Mouse (Mus musculus): Measurements from ENCODE around the gene Cfap77. TPM values are rescaled to one million over a fixed set of nuclear protein-coding genes. Genes with fewer than 3 reads are reported as not detected.

The Cfap77 gene
- polyA plus RNA-seq, 1 experiment: 0.80 TPM

DNA sequence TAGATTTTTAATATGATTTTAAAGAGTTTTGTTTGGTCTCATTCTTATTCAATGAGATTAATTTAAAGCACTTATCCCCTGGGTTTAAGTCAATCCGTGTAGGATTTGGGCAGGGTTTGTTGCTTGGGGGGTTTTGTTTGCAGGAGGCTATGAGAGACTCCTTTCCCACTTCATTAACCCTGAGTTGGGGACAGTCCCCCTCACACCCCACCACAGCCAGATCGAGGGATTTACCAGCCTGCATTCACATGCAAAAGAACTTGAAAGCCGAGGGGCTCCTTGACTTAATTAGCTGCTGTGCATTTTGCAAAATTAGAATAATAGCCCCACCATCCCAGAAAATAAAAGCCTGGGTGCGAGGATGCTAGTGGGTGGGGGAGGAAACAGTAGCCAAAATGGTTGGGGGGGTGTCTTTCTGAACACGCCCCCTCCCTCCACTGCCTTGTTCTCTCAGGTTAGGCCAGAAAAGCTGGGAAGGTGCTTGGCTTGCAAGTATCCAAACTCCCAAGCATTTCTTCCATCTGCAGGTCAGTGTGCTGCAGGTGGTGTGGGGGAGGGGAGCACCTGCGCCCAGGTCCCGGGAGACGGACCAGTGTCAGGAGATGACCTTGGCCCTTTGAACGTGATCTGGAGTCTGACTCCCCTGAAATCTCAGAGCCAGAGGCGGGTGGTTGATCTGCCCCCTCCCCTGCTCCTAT lies 147.0 kb downstream of the Cfap77 start:
- no peak for DNase-seq (ENCODE audit: low read depth)

DNA sequence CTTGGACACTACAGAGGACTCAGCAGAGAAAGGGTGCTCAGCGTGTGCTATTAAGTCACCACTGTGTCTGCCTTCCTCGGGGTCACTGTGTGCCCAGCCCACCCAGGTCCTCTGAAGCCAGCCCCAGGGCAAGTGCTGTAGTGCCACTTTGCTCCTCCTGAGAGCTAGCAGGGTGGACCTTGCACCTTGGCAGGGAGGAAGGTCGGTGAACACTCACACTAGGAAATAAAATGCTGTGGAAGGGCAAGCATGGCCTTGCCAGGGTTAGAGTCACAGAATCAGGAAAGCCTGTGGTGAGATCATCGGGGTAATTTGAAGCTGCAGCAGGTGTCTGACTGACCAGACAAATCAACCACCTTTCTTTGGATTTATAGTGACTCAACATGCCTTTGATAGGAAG lies 149.3 kb downstream of the Cfap77 start:
- DNase-seq (ENCODE audit: low read depth): no peak

DNA sequence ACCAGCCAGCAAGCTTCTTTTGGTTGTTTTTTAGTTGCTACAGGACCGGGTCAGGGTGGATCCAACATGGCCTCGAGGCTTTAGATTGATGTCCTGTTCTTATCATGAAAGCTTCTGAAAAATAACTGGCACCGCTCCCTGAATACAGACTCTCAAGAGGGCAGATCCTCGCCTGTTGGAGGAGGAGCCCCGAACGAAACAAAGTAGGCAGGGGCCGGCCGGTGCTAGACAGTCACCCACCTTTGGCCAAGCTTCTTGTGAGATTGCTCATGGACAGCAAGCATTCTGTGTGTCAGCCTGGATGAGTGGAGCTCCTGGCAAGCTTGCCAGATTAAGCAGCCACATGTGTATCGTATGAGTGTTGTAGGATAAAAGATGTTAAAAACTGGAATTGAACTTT lies 150.1 kb downstream of the Cfap77 start:
- DNase-seq (ENCODE audit: low read depth): no peak

DNA sequence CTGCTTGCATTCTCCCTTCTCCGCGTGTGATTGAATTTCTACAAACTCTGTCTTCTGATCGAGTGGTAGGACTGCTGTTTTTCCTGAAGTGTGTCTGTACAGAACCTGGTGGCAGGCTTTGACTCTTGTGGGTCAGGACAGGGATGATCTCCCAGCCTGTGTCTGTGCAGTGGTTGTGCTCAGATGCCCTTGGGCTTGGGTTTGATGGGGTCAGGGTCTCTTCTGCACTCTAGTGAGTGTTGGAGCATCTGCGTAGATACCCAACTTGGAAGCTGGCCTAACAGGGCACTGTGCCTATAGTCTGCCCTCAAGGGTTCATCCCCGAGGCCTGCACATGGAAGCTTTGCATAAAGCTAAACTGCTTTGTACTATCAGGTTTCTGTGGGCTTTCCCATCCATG lies 151.0 kb downstream of the Cfap77 start:
- no peak for DNase-seq (ENCODE audit: low read depth)

DNA sequence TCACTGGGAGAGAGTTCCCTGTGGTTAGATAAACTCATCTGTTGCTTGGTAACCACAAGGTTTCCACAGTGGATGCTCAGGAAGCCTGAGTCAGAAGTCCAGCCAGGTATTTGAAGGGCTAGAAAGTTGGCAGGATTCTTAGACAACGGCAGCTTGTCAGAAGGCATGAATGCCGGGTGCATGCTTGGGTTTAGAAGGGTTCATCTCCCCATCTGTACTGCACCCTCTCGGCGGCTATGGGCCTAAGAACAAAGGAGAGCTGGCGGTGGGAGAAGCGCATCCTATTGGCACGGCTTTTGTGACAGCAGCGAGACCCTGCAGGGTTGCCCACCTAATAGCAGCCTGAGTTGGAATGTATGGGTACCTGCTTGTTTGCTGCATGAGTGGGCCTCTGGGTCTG lies 152.6 kb downstream of the Cfap77 start:
- DNase-seq (ENCODE audit: low read depth): no peak

DNA sequence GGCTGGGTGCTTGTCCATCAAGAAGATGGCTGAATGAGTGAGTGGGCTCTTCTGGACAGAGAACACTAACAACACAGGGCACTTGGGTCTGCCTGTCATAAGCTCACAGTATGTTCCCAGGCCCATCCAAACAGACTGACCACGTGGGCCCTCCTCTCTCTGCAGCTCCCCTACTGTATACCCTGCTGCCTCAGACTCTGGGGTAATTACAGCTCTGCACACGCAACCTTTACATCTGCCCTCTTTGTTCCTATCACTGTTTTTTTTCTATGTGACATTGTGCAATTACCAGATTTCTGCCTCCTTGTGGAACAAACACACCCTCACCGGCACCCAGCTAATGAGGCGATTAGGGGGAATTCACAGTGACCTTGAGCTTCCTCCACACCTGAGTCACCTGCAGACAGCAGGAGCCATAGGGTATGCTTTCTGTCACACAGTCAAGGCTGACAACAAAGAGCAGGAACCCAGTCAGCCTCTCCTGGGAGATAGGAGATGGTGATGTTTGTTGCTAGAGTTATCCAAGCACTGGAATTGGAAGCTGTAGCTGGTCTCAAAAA lies 157.4 kb downstream of the Cfap77 start:
- no peak for DNase-seq (ENCODE audit: low read depth)

DNA sequence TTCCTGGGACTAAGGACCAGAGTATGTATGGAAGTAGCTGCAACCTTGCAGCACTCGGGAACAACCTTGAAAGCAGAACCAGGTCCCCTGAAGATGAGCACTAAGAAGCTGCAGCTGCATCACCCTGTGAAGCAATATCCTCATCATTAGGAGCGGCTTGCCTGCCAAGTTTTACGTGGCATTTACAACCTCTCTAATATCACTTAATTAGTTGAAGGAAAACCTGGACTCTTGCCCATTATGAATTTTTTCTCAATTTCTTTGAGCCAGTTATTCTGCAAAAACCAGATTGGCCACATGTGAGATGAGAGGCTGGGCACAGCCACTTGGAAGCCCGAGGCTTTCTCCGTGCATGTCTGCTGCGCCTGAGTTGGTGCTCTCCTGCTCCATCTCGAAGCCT lies 159.0 kb downstream of the Cfap77 start:
- DNase-seq (ENCODE audit: low read depth): no peak

DNA sequence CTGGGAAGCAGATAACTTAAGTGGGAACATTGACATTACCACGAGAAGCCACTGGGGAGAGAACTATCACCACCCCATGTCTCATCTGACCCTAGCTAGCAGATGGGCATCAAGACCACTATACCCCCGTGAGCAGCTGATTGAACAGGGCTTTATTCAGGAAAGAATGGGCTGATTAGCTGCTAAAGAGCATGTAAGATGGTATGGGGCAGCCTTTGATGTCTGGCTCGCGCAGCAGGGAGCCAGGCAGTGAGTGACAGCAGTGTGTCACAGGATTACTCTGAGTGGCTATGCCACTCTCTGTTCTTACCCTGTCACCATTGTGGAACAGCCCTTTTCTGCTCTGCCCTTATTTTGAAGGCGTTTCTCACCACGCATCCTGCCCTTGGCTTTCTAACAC lies 161.3 kb downstream of the Cfap77 start:
- DNase-seq (ENCODE audit: low read depth): no peak

DNA sequence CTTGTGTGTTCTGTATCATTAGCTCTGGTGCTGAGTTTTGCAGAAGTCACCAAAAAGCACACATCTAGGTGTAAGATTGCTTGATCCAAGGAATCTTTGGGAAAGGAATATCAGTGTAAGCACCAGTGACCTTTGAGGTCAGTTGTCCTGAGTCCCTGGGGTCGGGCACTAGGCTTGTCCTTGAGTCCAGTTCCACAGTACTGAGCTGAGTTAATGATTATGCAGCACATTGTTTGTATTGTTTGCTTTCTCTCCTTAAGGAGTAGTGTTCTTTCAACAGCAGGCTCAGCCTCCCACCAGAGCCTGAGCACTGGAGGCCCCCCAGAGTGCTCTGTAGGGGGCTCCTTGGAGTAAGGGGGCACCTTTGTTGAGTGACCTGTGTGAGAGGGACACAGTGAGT lies 162.1 kb downstream of the Cfap77 start:
- DNase-seq (ENCODE audit: low read depth): no peak

DNA sequence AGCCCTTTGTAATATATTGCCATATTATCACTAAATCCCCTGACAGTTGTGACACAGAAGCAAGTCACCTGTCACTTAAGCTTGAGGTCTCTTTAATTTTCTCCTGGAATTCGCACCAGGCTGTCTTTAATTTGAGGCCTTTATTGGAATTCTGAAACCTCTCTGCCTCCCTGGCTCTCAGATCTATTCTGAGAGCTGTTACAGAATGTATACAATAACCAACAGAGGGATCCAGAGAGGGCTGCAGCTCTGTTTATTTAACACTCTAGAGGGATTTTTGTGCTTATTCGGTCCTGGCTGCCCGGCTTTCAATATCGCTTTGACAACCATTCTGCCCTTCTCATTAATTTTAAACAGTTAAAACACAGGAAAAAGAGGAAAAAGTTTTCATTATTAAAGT lies 170.0 kb downstream of the Cfap77 start:
- DNase-seq (ENCODE audit: low read depth): no peak

DNA sequence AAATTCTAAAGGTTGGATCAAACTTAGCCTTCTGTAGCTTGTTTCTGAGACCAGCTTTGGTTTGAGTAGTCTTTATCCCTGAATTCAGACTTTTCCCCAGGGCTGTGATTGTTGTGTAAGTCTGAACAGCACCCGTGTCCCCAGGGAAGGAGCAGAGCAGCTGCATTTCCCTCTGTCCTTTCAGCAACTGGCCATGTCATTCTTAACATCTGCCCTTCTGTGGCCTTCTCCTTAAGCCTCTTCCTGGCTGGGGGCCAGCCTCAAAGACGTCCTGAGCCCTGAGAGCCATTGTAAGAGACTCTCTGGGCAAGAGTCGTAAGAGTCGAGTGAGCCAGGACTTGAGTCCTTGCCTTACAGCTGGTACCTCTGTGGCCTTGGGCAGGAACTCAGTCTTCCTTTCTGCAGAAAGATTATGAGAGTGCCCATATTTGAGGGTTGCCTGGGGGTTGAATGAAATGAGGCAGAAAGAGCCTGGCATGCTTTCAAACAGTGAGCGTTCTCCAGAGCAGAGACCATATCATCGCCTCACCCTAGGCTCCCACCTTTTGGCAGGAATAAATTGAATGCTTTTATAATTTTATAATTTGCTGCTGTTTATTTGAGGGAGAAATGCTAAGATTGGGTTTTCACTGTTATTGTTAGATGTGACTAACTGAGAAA lies 171.9 kb downstream of the Cfap77 start:
- DNase-seq (ENCODE audit: low read depth): no peak

DNA sequence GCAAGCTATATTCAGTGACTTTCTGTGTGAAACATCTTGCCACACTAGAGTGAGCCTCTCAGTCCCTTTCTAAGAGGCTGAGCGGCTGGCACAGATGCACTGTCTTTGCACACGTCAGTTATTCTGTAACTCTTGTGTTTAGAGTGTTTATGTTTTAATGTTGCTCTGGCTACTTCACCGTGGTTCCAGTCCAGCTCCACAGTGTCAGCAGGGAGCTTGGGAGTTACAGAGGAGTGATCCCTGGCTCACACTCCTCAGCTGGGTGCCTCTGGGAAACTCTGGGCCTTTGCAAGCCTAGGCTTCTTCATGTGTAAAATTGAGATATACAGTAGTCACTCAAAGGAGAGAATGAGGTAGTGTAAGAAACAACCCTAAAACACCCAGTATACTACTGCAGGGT lies 172.8 kb downstream of the Cfap77 start:
- no peak for DNase-seq (ENCODE audit: low read depth)

DNA sequence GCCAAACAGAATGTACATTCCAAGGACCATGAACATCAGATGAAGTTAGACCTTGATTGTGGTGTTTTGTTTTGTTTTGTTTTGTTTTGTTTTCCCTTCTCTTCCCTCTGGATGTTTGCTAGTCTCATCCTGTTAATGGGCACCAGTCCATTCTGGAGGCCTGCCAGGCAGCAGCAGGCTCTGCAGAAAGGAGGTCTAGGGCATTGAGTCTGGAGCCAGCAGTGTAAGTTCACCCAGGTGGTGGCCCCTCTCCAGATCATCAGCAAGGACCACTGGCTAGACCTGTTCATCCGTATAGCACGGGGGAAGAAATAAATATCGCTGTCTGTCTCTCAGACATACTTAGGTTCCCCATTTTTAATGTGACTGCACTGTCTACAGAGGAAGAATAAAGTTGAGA lies 173.6 kb downstream of the Cfap77 start:
- DNase-seq (ENCODE audit: low read depth): no peak

Other genes starting within 250 kb of the Cfap77 start
- 7.9 and 8.6 TPM in 2 replicates for gene Gtf3c4, start 214.7 kb downstream of the Cfap77 start, polyA plus RNA-seq (2012; rRNA removed)
- 2.7 and 3.1 TPM in 2 replicates for gene Ddx31, start 214.7 kb downstream of the Cfap77 start, polyA plus RNA-seq (2012; rRNA removed)
- 0.10 and 0.11 TPM in 2 replicates for gene Barhl1, start 138.4 kb downstream of the Cfap77 start, polyA plus RNA-seq (2012; rRNA removed)
- gene Ttf1, start 5.2 kb upstream of the Cfap77 start, polyA plus RNA-seq (2012; rRNA removed): 6.9 and 8.3 TPM in 2 replicates
- 8.7 and 12.8 TPM in 2 replicates for gene Setx, start 69.1 kb upstream of the Cfap77 start, polyA plus RNA-seq (2012; rRNA removed)
- 18.3 and 18.8 TPM in 2 replicates for gene Ntng2, start 197.9 kb upstream of the Cfap77 start, polyA plus RNA-seq (2012; rRNA removed)